Mouse (Mus musculus) cortical plate, adult 2 months (tissue): ENCODE results near the gene Chmp1a. TPM values are rescaled to one million over a fixed set of nuclear protein-coding genes. Genes with fewer than 3 reads are reported as not detected.
"Not testable (repeated sequence)": the region's sequence is repeated elsewhere in the genome, so short reads cannot be mapped to it uniquely, and the experiment has no call there.

Experiments used
- H3K27ac ChIP-seq: fragments of 200-500 bp; 2 replicates; pipeline ENCODE4 v1.5.1; 2012; ENCODE audit warnings: low read length, control low read depth, inconsistent platforms; ENCODE audit not compliant: insufficient read depth
- H3K4me1 ChIP-seq: fragments of 200-500 bp; 2 replicates; pipeline ENCODE4 v1.6.1; 2011; ENCODE audit warnings: low read length; ENCODE audit not compliant: control insufficient read depth, insufficient read depth
- H3K4me3 ChIP-seq: fragments of 200-500 bp; 2 replicates; pipeline ENCODE4 v1.5.1; 2011; ENCODE audit warnings: mild to moderate bottlenecking, low read length, control low read depth; ENCODE audit not compliant: insufficient read depth
- CTCF ChIP-seq: fragments of 200-500 bp; IDR thresholded peaks from 2 replicates; pipeline ENCODE4 v1.5.1; 2011; ENCODE audit warnings: mild to moderate bottlenecking, control low read depth, low read length; ENCODE audit not compliant: insufficient read depth; ENCODE audit errors: extremely low read depth
- POLR2A ChIP-seq: fragments of 200-500 bp; IDR thresholded peaks from 2 replicates; pipeline ENCODE4 v1.6.1; 2011; ENCODE audit warnings: mild to moderate bottlenecking, low read length, control low read depth; ENCODE audit not compliant: insufficient read depth; ENCODE audit errors: extremely low read depth
- polyA plus RNA-seq: library from polyadenylated mRNA; depleted of rRNA; stranded (reverse); fragments of >200 nt; gene quantifications from 2 replicates; pipeline ENCODE4 v1.2.3, GENCODE M21; 2012

Chmp1a gene
- polyA plus RNA-seq, 1 experiment = 126 TPM

- peak overlapping the region; percentile 51; the same call in 1 of the 2 replicates for H3K27ac ChIP-seq
These were observed 20.7 kb upstream of the Chmp1a start for GRCm38 (mm10) chr8:123233300-123233699.

GRCm38 (mm10) chr8:123232553-123232952 lies 20.0 kb upstream of the Chmp1a start:
- no peak overlapping the region for H3K4me3 ChIP-seq
- H3K4me1 ChIP-seq = peaks cover 4% of the 10 kb centered on the region
- peak overlapping the region; percentile 51; the same call in 1 of the 2 replicates for H3K27ac ChIP-seq
- TF ChIP-seq POLR2A (no peak; the same call in 1 of the 2 replicates), CTCF (no peak)

More at GRCm38 (mm10) chr8:123233300-123233699, 20.7 kb upstream of the Chmp1a start:
- peak overlapping the region; percentile 89; the same call in 1 of the 2 replicates for H3K4me3 ChIP-seq
- TF ChIP-seq POLR2A = peak; percentile 57; the same call in 1 of the 2 replicates
- TF ChIP-seq CTCF = no peak
- peaks cover 2% of the 10 kb centered on the region for H3K4me1 ChIP-seq

GRCm38 (mm10) chr8:123231742-123232141 lies 19.2 kb upstream of the Chmp1a start:
- H3K27ac ChIP-seq = no peak overlapping the region
- H3K4me3 ChIP-seq = no peak overlapping the region
- H3K4me1 ChIP-seq = peaks cover 4% of the 10 kb centered on the region
- TF ChIP-seq CTCF (no peak), POLR2A (no peak)

GRCm38 (mm10) chr8:123230326-123230725 lies 17.8 kb upstream of the Chmp1a start:
- not testable (repeated sequence) for H3K27ac ChIP-seq, H3K4me3 ChIP-seq, H3K4me1 ChIP-seq

- no peak for TF ChIP-seq POLR2A
- no peak for TF ChIP-seq CTCF
- H3K27ac ChIP-seq = no peak overlapping the region
- no peak overlapping the region for H3K4me3 ChIP-seq
- H3K4me1 ChIP-seq = peaks cover 4% of the 10 kb centered on the region; the same call in 1 of the 2 replicates
These were observed 15.9 kb upstream of the Chmp1a start for GRCm38 (mm10) chr8:123228416-123228815.

- Histone ChIP-seq H3K4me3 (peak within 1 kb of the TSS; percentile 45), H3K27ac (peak within 1 kb of the TSS; percentile 6), H3K4me1 (peaks cover 2% of the 10 kb centered on the region; the same call in 1 of the 2 replicates)
- TF ChIP-seq POLR2A (peak; percentile 99), CTCF (no peak)
These were observed 12.0 kb upstream of the Chmp1a start, which contains the start of gene Cdk10 for GRCm38 (mm10) chr8:123224278-123225266. TSS of gene Cdk10 (plus strand) at chr8:123224842.

GRCm38 (mm10) chr8:123220917-123221316 lies 8.4 kb upstream of the Chmp1a start:
- TF ChIP-seq POLR2A = no peak
- no peak for TF ChIP-seq CTCF
- Histone ChIP-seq H3K4me3 (no peak overlapping the region), H3K27ac (no peak overlapping the region), H3K4me1 (no peaks in the 10 kb centered on the region; the same call in 1 of the 2 replicates)

GRCm38 (mm10) chr8:123215430-123215829 lies 2.9 kb upstream of the Chmp1a start:
- TF ChIP-seq CTCF (no peak), POLR2A (no peak)
- H3K27ac ChIP-seq = no peak overlapping the region
- H3K4me1 ChIP-seq = no peaks in the 10 kb centered on the region; the same call in 1 of the 2 replicates
- no peak overlapping the region for H3K4me3 ChIP-seq

- H3K4me3 ChIP-seq = peak overlapping the region; percentile 64
- TF ChIP-seq CTCF (no peak), POLR2A (no peak)
- no peak overlapping the region for H3K27ac ChIP-seq
- no peaks in the 10 kb centered on the region; the same call in 1 of the 2 replicates for H3K4me1 ChIP-seq
These were observed 682 bp upstream of the Chmp1a start for GRCm38 (mm10) chr8:123213118-123213772.
